Mouse (Mus musculus): ENCODE results near the gene Gm28043.
A peak's percentile ranks its signal among the peaks of the same experiment; 100 is the strongest.
"Not testable (repeated sequence)": the region's sequence is repeated elsewhere in the genome, so short reads cannot be mapped to it uniquely, and the experiment has no call there.

Gm28043 gene

DNA sequence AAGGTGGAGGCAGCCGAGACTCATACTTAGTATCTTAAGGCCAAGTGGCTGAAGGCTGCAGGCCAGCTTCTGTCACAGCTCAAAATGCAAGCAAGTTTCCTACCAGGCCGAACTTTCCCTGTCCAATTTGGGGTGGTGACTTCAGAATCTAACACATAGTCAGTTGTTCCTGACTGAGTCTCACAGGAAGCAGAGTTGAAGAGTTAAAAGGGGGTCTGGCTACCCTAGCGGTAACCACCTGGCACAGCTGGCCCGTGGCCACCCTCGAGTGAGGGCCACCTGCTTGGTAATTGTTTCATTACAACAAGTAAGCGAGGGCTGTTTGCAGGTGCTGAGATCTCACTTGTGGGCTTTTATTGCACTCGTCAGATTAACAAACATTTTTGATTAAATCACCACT lies 97.9 kb downstream of the Gm28043 start:
- DNase-seq (ENCODE audit: low spot score), result no peak

DNA sequence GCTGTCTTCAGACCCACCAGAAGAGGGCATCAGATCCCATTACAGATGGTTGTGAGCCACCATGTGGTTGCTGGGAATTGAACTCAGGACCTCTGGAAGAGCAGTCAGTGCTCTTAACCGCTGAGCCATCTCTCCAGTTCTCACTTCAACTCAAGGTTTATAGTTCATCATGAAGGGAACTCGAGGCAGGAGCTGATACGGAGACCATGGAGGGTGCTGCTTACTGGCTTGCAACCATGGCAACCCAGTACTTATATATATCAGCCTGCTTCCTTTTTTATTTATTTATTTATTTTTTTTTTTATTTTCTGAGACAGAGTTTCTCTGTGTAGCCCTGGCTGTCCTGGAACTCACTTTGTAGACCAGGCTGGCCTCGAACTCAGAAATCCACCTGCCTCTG lies 99.1 kb downstream of the Gm28043 start:
- DNase-seq (ENCODE audit: low spot score), result not testable (repeated sequence)

DNA sequence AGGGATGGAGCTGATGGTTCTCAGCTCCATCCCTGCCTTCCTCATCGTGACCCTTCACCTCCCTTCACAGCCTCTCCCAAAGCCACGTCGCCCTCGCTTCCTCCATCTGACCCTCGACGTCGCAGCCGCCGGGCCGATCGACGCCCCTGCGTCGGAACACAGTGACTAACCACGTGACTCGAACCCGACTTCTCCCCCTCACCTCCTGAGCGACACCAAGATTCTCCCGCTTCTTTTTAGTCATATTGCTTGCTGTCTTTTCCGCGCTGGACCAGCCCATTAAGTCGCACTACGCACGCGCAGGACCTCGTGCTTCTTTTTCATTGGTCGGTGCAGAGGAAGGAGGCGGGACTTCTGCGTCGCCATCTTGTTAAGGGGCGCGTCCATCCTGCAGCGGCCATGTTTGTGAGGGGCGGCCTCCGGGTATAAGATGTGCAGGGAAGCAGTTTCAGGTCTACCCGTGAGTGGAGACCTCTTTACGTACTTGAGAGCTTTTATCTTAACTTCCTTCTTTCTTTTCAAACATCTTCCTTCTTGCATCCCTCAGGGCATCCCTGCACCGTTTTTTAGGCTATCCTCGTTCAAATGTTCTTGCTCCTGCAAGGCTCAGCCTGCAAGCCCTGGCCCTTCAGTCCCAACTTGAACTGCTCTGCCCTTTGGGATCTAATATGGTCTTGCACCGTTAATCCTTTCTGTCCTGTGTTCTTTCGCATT lies 102.2 kb downstream of the Gm28043 start, which contains the start of gene Ccdc167:
Gene Ccdc167, minus strand, starts transcription at position 313 of the 714 bp plus-strand sequence.
- DNase-seq (ENCODE audit: low spot score), result peak; percentile 97

DNA sequence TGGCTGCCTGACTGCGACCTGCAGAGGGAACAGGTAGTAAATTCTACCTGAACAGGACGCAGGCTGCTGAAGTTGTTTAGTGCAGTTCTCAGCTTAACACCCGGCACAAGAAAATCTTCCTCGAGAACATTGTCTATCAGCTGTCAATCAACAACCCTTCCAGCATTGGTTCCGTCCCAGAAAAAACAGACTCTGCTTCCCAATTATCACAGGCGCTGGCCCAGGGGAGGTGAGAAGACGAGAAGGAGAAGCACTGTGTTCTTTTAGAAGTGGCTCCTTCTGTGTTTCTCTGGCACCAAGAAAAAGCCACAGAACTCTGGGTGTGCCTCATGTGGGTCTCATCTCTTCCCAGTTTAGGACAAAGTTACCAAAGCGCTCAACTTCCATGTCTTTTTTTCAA lies 104.0 kb downstream of the Gm28043 start:
- DNase-seq (ENCODE audit: low spot score), result no peak

DNA sequence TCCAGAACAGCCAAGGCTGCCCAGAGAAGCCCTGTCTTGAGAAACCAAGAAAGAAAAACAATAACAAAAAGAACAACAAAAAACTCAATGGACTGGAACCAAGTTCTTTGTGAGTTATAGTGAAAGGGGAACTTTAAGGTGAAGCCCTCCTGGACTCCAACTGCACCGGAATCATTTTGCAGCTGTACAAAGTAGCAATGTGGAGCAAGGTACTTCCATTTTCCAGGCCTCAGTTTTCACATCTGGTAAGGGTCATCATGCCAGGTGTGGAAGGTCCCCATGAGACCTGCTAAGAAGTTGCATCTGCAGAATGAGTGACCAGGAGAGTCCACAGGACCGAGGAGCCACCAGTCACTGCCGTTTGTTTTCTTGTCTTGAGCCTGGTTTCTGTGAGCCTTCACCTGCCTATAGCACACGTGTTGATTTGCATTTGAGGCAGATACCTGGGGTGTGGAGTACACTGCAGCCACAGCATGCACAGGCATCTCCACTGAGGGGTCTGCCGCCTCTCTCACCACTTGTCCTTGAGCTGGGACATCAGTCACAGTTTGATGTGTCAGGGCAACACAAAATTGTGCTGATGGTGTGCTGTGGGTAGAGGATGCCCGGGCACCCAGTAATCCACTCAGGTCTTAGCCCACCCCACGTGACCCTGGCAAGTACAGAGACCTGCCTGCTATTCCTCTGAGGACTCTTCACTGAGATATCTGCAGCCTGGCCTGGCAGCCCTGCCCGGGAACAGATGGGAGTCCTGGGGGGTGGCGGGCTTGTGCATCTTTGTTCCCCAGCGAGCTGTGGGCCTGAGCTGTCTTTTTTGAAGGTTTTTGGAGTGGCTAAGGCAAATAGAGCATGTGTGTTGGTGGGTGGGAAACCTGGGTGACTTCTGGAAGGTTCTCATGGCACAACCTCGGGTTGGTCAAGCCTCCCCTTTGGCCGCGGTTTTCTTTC lies 105.2 kb downstream of the Gm28043 start:
- DNase-seq (ENCODE audit: low spot score), result no peak

DNA sequence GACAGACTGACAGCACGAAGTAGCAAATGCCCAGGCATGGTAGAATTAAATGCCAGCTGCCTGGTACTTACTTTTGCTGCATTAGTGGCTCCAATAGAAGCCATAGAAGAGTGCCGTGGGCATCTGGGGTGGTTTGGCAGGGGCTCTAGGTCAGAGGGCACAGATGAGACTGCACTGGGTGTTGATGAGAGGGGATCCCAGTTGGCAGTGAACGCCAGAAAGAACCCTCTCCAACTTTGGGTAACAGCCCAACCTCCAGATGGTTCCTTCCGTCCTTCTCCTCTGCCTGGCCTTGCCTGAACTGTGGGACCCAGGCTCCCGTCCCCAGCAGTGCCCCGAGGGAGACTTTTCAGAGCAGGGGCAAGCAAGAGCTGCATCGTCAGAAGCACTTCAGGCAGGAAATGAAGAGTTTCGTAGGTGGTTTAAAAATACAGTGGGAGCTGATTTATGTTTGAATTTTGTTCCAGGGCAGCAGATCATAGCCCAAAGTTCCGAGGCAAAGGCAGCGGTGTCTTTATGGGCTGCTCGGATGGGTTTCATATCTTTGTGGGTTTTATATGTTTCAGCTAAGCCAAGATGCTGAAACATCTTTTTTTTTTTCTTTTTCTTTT lies 106.2 kb downstream of the Gm28043 start:
- DNase-seq (ENCODE audit: low spot score), result no peak

DNA sequence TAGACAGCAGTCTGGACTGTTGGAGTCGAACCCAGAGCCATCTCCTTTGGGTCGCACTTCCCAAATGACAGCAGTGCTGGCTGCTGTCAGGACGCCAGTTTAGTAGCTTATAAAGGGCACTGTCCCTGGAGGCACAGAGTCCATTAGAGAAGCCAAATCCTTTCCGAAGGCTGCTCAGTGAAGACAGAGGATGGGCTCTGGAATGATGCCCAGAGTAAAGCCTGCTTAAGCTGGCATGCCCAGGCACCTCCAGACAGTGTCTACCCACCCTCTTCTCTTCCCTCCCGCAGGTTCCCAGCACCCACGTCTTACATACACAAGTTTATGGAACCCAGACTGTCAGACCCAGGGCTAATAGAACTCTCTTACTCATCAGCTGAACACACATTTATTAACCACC lies 109.9 kb downstream of the Gm28043 start:
- no peak for DNase-seq (ENCODE audit: low spot score)

DNA sequence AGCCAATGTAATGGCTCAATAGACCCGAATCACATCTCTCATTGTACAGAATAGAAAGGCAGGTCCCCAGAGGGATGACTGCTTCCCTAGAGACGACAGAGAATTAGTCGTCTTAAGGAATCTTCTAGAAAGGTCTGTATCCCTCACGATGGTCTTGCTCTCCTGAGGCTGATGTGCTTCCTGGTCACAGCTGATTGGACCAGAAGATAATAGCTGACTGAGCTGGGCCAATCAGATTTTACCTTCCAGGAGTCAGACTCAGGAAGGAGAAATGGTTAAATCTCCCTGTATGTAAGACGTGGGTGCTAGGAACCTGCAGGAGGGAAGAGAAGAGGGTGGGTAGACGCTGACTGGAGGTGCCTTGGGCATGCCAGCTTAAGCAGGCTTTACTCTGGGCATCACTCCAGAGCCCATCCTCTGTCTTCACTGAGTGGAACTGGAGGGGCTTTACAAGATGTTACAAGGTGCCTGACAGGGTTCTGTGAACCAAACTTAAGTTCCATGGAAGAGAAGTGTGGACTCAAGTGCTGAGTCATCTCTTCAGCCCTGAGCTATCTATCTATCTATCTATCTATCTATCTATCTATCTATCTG lies 110.4 kb downstream of the Gm28043 start:
- DNase-seq (ENCODE audit: low spot score), result no peak

DNA sequence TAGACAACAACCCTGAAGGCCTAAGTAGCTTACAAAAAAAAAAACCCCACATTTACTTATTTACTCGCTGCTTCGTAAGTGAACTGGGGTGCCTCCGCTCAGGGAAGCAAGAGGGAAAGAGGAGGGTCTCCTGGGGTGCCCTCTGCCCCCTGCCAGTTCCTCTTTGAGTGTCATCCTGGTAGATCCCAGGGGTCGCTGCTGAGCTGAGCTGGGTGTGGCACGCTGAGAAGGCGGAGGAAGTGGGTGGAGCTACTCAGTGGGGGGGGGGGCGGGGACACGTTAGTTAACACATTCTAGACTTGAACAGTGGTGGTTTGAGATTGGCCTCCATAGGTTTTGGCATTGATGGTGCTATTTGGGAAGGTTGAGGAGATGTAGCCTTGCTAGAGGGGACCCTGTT lies 113.4 kb downstream of the Gm28043 start:
- no peak for DNase-seq (ENCODE audit: low spot score)

DNA sequence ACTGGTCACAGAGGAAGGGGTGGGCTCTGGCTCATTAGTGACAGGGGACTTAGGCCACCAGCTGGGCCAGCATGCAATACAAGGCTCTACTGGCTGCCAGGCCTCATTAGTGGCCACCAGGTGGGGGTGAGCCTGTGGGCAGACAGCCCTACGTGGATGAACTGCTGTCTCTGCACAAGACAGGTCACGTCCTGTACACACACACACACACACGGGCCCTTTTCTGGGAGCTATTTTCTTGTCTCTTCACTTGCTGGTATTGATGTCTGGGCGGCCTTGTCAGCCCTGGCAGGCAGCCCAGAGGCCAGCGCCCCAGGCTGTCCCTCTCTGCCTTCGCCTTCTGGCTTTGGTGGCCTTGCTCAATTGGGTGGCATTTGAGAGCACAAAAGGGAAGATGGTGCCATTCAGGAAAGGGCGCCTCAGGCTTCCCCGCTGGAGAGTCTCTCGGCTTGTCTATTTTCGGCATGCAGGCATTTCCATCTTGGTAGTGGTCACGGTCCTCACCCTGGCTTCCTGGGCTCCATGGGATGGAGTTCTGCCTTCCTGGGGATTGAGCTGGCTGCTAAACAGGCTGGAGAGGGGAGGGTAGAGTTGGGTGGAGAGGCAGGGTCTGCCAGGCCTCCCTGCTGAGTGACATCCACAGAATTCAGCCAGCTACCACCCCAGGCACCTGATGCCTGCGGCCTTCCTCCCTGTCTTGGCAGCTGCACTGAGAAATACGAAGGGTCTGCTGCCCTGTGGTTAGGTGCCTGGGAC lies 116.0 kb downstream of the Gm28043 start:
- no peak for DNase-seq (ENCODE audit: low spot score)

DNA sequence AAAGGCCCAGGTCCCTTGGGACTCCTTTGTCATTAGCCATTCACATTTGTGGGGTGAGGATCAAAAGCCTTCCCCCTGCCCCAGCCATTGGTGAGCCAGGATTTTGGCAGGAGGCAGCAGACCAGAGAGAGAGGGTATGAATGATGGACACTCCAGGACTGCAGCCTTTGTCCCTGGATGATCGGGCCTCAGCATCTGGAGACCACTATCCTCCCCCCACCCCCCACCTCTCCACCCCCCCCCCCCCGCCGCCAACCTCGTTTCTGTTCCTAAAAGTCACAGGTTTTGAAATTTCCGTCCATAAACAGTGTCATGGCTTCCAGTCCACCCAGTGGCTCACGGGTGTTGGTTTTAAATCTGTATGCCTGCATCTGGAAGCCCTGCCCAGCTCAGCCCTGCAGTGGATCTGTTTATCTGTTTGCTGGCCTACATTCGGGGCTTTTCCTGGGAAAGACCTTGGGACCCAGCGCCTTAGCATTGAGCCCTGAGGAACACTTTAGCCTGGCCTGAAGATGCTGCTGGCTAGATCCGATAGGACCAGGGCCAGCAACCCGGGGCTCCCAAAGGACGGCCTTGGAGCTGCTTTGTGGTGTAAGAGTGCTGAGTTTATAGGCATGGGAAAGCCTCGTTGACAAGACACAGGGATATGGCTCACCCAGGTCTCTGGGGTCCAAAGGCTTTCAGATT lies 116.7 kb downstream of the Gm28043 start:
- DNase-seq (ENCODE audit: low spot score), result no peak

DNA sequence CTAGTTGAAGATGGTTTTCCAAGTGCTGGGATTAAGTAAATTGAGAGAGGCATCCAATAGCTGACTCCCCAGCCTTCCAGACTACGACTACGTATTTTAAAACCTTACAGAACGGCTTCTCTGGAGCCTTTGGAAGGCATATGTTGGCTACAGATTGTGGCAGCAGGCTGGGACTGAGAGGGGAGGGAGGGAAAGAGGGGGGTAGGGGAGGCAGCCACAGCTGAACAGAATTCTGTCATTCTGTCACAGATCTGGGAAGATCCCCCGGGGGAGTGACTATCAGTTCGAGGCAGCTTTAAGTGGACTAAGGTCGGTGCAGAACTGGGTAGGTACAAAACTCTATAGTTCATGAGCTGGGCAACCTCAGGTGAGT lies 117.3 kb downstream of the Gm28043 start:
- no peak for DNase-seq (ENCODE audit: low spot score)

DNA sequence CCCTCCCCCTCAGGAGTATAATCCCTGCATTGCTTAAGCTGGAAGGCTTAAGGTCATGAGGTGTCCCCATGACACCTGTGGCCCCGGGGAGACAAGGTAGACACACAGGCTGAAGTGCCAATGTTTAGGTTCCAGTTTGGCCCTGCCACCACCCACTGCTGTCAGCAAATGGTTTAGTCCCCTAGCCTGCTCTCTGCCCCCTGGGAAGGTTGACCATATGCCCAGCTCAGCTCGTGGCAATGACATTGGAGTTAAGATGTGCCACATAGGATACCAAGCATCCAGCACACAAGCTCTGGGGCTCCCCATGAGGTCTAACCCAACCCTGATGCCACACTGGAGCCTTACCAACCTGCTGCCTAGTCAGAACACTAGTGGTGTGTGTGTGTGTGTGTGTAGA lies 117.8 kb downstream of the Gm28043 start:
- DNase-seq (ENCODE audit: low spot score), result no peak

DNA sequence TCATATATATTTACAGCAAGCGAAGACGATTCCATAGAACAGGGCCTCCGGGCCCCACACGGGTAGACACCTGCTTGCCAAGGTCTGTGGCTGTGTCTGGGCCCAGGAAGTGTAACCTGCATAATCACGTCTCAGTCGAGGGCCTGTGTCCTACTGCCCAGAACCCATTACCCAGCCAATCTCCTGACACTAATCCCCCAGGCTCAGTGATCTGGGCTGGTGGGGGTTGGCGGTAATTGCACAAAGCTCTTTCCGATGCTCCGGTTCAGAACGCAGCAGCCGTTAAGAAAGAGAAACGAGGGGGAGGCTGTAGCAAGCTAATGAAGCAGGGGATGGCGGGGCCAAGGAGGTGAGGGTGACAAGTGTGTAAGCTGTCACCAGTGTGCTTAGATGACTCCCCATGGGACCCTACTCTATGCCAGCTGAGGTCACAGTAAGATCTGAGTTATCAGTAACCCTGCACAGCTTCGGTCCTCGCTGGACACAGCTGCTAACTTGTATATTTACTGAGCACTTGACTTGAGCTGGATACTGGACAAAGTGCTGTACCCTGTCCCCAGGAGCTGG lies 121.9 kb downstream of the Gm28043 start:
- no peak for DNase-seq (ENCODE audit: low spot score)

DNA sequence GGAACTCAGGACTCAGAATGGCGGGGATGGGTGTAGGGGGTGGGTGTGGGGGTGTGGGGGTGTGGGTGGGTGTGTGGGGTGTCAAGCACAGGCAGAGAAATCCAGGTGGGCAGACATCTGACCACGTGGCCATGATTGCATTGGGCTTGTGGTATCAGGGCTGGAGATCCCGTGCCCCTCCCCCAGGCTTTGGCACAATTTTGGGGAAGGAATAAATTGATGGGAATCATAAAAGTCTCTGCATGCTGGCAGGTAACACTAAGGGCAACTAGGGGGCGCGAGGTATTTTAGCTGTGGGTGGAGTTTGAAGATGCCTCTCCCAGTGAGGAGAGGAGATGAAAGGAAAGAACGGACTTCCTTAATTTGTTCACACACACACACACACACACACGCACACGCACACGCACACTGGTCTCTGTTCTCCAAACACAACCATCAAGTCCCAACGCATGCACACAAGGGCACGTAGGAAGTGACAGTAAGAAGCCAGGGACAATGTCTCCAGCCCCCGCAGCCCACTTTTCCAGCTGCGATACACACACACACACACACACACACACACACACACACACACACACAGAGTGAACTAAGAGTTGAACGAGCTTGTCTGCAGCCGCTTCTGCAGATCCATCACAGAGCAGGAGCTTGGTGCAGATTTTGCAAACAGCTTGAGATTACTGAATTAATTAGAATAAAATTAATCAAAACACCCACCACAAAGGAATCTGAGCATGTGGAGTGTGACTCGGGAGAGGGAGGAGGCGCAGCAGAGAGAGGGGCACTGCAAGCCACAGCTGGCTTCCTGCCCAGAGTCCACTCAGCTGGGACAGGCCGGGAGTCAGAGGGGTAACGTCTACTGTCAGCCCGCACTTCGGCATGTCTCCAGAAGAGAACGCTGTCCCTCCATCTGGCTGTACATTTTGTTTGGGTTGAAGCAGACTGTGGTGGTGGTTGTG lies 123.5 kb downstream of the Gm28043 start:
- DNase-seq (ENCODE audit: low spot score), result no peak

DNA sequence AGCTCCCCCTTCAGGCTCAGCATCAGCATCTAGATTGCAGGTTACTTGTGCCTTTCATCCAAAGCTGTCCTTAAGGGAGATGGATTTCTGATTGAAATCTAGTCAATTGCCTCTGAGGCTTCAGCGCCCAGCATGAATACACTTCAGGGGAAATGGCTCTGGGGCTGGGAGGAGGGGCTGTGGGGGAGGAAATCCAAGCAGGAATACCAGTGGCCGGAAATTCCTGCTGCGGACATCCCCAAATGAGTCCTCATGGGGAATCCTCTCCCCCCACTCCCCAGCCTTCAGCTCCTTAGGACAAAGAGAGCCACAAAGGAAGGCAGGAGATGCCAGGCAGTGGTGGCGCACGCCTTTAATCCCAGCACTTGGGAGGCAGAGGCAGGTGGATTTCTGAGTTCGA lies 132.8 kb downstream of the Gm28043 start:
- no peak for DNase-seq (ENCODE audit: low spot score)

Data from ovary, postnatal 14 days (tissue).